ENCODE assay signal across 9 mouse cellular contexts in the genomic region with DNA sequence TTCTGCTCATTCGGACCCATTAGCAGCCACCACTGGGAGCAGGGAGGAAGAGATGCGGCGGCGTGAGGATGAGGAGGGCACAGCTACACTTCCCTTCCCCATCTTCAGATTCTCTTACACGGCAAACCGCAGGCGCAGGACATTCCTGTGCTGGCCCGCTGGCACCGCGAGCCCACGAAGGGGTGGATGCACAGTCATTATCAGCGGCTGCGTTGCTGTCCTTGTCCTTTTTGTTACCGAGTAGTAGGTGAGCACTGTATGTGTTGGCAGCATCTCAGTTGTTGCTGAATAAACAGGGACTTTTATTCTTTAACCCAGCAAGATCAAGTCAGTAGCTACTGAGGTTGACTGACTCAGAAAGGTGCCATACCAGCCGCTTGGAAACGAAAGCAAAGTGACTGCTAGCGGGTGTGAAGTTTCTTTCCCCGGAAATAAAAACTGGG. TPM values are rescaled to one million over a fixed set of nuclear protein-coding genes. Genes with fewer than 3 reads are reported as not detected.
A peak's percentile ranks its signal among the peaks of the same experiment; 100 is the strongest.
DNase-seq lines count a peak whose midpoint lies in the region; ATAC-seq and TF ChIP-seq lines count a peak whose summit lies in the region.
"Had no signal": no experiment of that assay in that cellular context is flagged by ENCODE, and none has a peak within 500 bp of the region (broad histone marks: within the 10 kb centered on the region; RNA-seq: fewer than 3 reads in every experiment).

No protein-coding gene starts in this region.

- DNase-seq in heart, adult 18-20 months: peak; percentile 13 to 33
- no peak for DNase-seq in heart, postnatal 4 days
- DNase-seq in lung, embryonic 14.5 days: peak; percentile 33
- no peak for DNase-seq in urinary bladder, postnatal 14 days (ENCODE audit: low spot score)
- no peak for DNase-seq in left cerebral cortex, adult 18-20 months (ENCODE audit: low spot score in 2 of 2)

- H3K27ac ChIP-seq in embryonic facial prominence, embryonic 13.5 days: no peak overlapping the region
- no peak overlapping the region for H3K27ac ChIP-seq in lung, embryonic 14.5 days (ENCODE audit: low read depth)
- H3K27ac ChIP-seq in stomach, embryonic 15.5 days: no peak overlapping the region

- H3K4me3 ChIP-seq in embryonic facial prominence, embryonic 13.5 days: peak overlapping the region; percentile 24
- H3K4me3 ChIP-seq in lung, embryonic 14.5 days (ENCODE audit: low read depth, low read length): peak overlapping the region; percentile 36
- H3K4me3 ChIP-seq in stomach, embryonic 15.5 days (replicated peaks): peak overlapping the region; percentile 35

- no peak for TF ChIP-seq CTCF in lung, embryonic 14.5 days (IDR thresholded peaks at IDR 0.05; ENCODE audit: low read depth)

- no peaks in the 10 kb centered on the region for H3K27me3 ChIP-seq in embryonic facial prominence, embryonic 13.5 days
- no peaks in the 10 kb centered on the region for H3K27me3 ChIP-seq in lung, embryonic 14.5 days (ENCODE audit: insufficient read depth, low read length)
- H3K27me3 ChIP-seq in stomach, embryonic 15.5 days (replicated peaks): no peaks in the 10 kb centered on the region

- no peaks in the 10 kb centered on the region for H3K36me3 ChIP-seq in embryonic facial prominence, embryonic 13.5 days
- H3K36me3 ChIP-seq in lung, embryonic 14.5 days (ENCODE audit: insufficient read depth): no peaks in the 10 kb centered on the region
- H3K36me3 ChIP-seq in stomach, embryonic 15.5 days: no peaks in the 10 kb centered on the region
- H3K36me3 ChIP-seq: G1E had no signal

- no peaks in the 10 kb centered on the region for H3K9me3 ChIP-seq in embryonic facial prominence, embryonic 13.5 days
- H3K9me3 ChIP-seq in lung, embryonic 14.5 days (ENCODE audit: low read depth, low read length): no peaks in the 10 kb centered on the region
- no peaks in the 10 kb centered on the region for H3K9me3 ChIP-seq in stomach, embryonic 15.5 days
- H3K9me3 ChIP-seq: G1E had no signal

- H3K4me1 ChIP-seq in embryonic facial prominence, embryonic 13.5 days: 0 out of 2 replicates have a peak, but pooled peaks cover 2% of the 10 kb centered on the region
- H3K4me1 ChIP-seq in lung, embryonic 14.5 days (ENCODE audit: insufficient read depth): no peaks in the 10 kb centered on the region
- no peaks in the 10 kb centered on the region for H3K4me1 ChIP-seq in stomach, embryonic 15.5 days

- ATAC-seq in embryonic facial prominence, embryonic 13.5 days (ENCODE audit: insufficient number of reproducible peaks, insufficient read depth, low FRiP score, low TSS enrichment, low read depth): no peak
- peak; percentile 82 for ATAC-seq in inflammation-experienced regulatory T-cells, adult 6 months
- no peak; the same call in 1 of the 2 replicates for ATAC-seq in lung, embryonic 14.5 days (ENCODE audit: insufficient read depth)
- 0 out of 2 replicates have a peak, but pooled peaks have one; percentile 27 for ATAC-seq in stomach, embryonic 15.5 days (ENCODE audit: insufficient read depth, low FRiP score, low read depth)

- 47% methylated on average over 18 of the region's 18 CpGs for WGBS in embryonic facial prominence, embryonic 13.5 days
- WGBS in lung, embryonic 14.5 days: 21% methylated on average over 18 of the region's 18 CpGs
- 28% methylated on average over 18 of the region's 18 CpGs for WGBS in stomach, embryonic 15.5 days

- H3K4me2 ChIP-seq in embryonic facial prominence, embryonic 13.5 days: peak overlapping the region; percentile 51
- peak overlapping the region; percentile 65 for H3K4me2 ChIP-seq in lung, embryonic 14.5 days
- peak overlapping the region; percentile 71 for H3K4me2 ChIP-seq in stomach, embryonic 15.5 days

- no peak overlapping the region for H3K9ac ChIP-seq in embryonic facial prominence, embryonic 13.5 days
- peak overlapping the region; percentile 48 for H3K9ac ChIP-seq in lung, embryonic 14.5 days
- H3K9ac ChIP-seq in stomach, embryonic 15.5 days: no peak overlapping the region

RNA-seq across cellular contexts. Expression of a gene that starts 13.8 kb away (rescaled TPM):
- 10 to 100 TPM; 85.1 to 87.2 TPM for total RNA-seq in heart, adult 18-20 months (2021)
- total RNA-seq in heart, postnatal 4 days (2021): 100 to 1,000 TPM; 183 to 198 TPM
- 721 and 790 TPM in 2 replicates for polyA plus RNA-seq in embryonic facial prominence, embryonic 13.5 days (2015; fragmentation: Nextera tagmentation; extraction: Ambion mirVana)
- polyA plus RNA-seq in inflammation-experienced regulatory T-cells, adult 6 months (2017; shearing (Covaris generic)): 1,000 to 10,000 TPM in 1 of 3 experiments, 100 to 1,000 TPM in 2; 740 to 1,497 (median 768) TPM
- 671 and 746 TPM in 2 replicates for polyA plus RNA-seq in lung, embryonic 14.5 days (2014; fragmentation: Nextera tagmentation; extraction: Ambion mirVana)
- 645 and 665 TPM in 2 replicates for polyA plus RNA-seq in stomach, embryonic 15.5 days (2015; fragmentation: Nextera tagmentation; extraction: Ambion mirVana)
- total RNA-seq in left cerebral cortex, adult 18-20 months (2021): 100 to 1,000 TPM; 299 to 323 TPM

Comparison
In these comparisons a context has a peak if more than half of its experiments do, and no peak if none do; other contexts are left out.
1. DNase-seq: peak in heart, adult 18-20 months (2 of 2) and lung, embryonic 14.5 days (single experiment); none in heart, postnatal 4 days (single experiment), urinary bladder, postnatal 14 days (single experiment) and left cerebral cortex, adult 18-20 months (0 of 2).
2. ATAC-seq: peak in inflammation-experienced regulatory T-cells, adult 6 months (single experiment) and stomach, embryonic 15.5 days (single experiment); none in embryonic facial prominence, embryonic 13.5 days (single experiment) and lung, embryonic 14.5 days (single experiment).
3. Peak in every context shown above with its lines, with median percentiles within 50 percentile points of each other: H3K4me2 ChIP-seq and H3K4me3 ChIP-seq.